Mouse (Mus musculus): Measurements from ENCODE around the gene Htra2.

Gene Htra2

GRCm38 (mm10) chr6:83031921-83032590, 23.0 kb downstream of the Htra2 start:
- no peak for DNase-seq

DNA sequence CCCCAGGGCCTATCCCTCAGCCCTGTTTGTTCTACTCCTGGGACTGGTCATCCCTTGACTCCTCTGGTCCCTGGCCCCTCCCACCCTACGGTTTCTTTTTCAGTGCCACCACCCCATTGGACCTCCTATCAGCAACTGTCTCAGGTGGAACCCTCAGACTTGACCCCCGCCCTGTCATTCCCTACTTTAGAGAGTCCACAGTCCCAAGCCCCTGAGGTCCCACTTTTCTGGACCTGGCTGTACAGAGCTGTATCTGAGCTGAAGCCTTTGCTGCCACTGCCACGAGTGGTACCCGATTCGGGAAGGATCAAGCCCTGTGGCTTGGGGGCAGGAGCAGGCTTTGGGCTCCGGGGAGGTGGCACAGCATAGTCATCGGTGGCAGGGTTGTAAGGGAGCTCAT, 24.0 kb downstream of the Htra2 start:
- no peak for DNase-seq

GRCm38 (mm10) chr6:83029777-83030176, 25.3 kb downstream of the Htra2 start:
- DNase-seq = no peak

DNA sequence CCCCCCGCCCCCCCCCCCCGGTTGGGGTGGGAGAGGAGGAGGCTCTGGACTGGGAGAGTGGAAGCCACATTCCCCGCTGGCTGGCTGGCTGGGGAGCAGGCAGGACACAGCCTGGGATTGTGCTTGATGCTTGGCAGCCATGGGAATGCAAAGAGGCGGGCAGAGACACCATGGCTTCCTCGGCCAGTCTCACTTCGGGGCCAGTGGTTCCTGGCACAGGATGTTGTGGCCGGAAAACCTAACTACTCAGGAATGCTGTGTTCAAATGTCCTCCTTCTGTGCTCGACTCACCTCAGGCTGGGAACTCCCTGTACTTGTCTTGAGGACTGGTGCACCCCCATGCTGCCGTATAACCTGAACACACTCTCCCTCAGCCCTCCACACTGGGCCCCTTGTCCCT, 27.4 kb downstream of the Htra2 start:
- DNase-seq = no peak

GRCm38 (mm10) chr6:83027293-83027692, 27.8 kb downstream of the Htra2 start:
- DNase-seq = no peak

DNA sequence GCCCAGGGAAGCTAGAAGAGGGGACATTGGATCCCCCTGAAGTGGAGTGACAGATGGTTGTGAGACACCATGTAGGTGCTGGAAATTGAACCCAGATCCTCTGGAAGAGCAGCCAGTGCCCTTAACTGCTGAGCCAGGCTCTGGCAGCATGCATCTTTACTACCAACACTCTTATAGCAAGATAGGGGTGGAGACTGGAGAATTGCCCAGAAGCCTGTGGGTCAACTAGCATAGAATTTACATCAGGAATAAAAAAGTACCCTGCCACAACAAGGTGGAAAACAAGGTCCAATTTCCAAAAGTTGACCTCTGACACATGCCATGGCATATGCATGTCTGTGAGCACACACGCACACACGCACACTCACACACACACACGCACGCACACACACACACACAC, 29.9 kb downstream of the Htra2 start:
- DNase-seq = no peak

DNA sequence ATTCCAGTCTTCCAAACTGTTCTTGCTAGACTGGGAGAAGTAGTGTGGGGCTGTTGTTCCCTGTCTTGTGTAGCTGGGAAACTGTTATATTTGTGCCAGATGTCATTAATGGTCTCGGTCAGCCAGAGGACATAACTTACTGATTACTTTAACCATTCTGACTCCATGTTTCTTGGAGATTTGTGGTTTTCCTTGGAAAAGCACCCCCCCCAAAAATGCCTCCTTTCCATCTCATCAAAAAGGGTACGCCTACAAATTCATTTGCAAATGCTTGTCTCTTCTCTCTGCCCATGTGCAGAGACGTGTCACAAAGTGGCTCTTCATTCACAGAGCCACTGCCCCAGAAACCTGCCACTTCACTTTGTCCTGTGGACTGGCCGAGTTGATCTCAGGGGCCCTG, 30.7 kb downstream of the Htra2 start:
- no peak for DNase-seq

GRCm38 (mm10) chr6:83023786-83024185, 31.3 kb downstream of the Htra2 start:
- DNase-seq = no peak

GRCm38 (mm10) chr6:83023008-83023407, 32.1 kb downstream of the Htra2 start:
- no peak for DNase-seq

- no peak for DNase-seq
These were observed 34.1 kb downstream of the Htra2 start for GRCm38 (mm10) chr6:83020836-83021593.

DNA sequence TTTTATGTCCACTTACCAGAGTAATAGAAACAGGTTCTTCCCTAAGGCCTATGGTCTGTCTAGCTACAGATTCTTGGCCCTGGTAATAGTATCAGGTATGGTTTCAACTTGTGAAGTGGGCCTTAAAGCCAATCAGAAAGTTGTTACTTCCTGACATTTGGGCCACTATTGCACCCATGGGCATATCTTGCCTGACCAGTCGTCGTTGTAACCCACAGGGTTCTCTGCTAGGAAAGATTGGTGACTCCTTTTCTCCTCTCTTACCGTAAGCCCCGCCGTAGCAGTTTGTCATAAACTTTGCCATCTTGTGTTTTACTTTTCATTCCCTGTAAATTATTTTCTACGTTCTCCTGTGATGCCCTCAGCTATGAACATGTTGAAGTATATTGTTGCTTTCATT, 35.0 kb downstream of the Htra2 start:
- DNase-seq = no peak

GRCm38 (mm10) chr6:83019044-83019443, 36.0 kb downstream of the Htra2 start:
- no peak for DNase-seq

DNA sequence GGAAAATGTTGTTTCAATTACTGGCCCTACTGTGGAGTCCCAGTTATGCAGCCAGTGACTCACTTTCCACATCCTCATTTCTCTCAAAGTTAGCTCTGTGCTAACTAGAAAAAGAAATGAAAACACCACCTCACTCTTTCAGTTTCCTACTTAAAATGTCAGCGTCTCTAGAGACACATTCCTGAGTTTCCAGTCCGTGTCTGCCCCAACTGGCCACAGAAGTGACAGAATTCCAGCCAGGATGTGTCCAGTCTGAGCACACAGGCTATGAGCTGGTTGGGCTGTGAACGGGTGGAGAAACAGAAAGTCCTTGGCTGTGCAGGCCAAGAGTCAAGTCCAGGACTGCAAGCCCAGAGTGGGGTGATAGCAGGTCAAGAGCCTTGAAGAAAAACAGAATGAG, 37.9 kb downstream of the Htra2 start:
- DNase-seq = no peak

- DNase-seq = no peak
These were observed 39.3 kb downstream of the Htra2 start for GRCm38 (mm10) chr6:83015749-83016148.

- no peak for DNase-seq
These were observed 40.3 kb downstream of the Htra2 start for GRCm38 (mm10) chr6:83014482-83015466.

DNA sequence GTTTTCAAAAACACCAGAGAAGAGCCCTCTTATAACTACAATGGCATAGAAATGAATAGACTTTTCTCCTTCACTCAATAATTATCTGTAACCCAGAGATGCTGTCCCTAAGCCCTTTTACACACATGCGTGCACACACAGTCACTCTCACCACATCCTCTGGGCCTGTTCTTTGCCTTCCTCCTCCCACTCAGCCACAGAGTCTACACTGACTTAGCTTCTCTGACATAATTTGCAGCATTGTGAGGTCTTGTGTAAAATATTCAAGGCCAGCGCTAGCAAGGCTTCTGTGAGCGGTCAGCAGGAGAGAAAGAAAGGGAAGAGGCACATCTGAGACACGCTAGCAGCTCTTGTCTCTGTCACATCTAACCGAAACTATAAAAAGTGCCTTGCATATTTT, 41.6 kb downstream of the Htra2 start:
- DNase-seq = no peak

- no peak for DNase-seq
These were observed 43.3 kb downstream of the Htra2 start for GRCm38 (mm10) chr6:83011756-83012155.

GRCm38 (mm10) chr6:83011255-83011654, 43.8 kb downstream of the Htra2 start:
- DNase-seq = no peak

DNA sequence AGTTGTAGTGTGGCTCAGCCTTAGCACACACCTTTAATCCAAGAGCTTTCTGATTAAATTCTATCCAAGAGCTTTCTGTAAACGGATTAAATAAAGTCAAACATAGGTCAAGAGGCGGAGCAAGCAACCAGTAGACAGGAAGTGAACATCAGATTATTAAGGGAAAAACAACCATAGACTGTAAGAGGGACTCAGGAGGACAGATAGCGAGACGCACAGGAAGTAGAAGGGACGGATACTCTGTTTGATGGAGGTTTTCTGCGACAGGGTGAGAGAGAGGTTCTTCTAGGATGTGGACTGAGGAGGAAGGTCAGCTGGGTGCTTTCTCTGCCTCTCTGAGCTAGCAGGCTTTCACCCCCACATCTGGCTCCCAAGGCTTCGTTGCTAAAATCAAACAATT, 45.1 kb downstream of the Htra2 start:
- no peak for DNase-seq

DNA sequence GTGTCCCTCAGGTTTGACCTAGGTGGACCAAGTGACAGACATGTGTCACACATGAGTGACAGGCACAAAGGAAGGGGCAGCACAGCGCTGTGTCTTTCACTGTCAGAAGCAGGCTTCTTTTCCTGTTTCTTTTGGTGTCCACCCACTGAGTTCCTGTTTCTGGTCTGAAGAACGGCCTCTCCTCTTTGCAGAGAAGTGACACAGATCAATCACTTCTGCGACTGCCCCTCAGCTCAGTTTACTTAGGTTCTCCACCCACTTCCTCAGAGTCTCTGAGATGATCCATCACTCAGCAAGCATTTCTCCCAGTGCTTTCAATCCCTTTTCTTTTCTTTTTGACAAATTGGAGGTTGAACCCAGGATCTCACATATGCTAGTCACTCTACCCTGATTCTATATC, 46.4 kb downstream of the Htra2 start:
- DNase-seq = no peak

DNA sequence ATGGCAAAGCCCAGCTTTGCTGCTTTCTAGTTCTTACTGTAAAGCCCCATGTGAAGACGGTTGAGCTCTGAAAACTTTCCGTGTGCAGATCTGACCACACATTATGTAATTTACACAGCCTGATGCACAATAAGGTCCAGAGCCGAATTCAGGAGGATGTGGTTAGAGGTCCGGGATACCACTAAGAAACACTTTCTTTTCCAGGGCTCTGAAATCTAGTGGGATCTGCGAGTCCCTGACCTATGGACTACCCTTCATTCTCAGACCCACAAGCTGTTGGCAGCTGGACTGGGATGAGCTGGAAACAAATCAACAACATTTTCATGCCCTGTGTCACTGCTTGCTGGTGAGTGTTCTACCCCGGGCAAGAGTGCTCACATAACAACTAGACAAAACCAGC, 49.0 kb downstream of the Htra2 start:
- no peak for DNase-seq

GRCm38 (mm10) chr6:83005444-83006011, 49.5 kb downstream of the Htra2 start:
- DNase-seq = no peak

DNA sequence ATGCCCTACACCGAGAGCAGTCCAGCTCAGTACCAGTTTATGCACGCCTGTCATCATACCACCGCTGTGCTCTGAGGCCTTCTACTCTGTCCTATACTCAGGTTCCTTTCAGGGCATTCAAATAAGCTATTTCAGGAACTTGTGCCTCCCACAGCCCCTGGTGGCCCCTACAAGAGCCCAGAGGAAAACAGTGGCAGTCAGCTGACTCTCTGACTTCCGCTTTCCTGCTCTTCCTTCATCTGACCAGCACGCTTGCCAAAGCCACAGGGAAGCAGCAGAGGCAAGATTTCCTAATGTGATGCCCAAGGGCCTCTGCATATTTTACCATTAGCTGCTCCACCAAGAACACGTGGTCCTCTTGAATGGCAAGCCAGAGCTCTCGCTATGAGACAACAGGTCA, 50.2 kb downstream of the Htra2 start:
- no peak for DNase-seq

All from cerebellum, postnatal 10 days (tissue).